ENCODE assay signal across 9 mouse cellular contexts in the genomic region with DNA sequence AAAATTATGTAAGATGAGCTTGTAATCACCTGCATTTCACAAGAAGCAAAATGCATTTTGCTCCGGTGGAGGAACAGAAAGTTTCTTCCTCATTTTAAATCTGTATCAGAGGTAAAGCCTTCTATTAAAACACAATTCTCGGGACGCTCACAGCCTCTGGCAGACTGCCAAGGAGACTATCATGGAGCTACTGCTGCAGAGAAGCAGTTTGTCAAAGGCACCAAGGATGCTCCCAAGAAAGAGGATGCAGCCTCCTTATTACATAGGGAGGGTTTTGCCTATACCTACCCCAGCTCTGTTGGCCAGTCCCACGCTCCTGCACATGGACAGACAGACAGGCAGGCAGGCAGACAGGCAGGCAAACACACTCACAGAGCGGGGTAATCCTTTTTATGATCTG. TPM values are rescaled to one million over a fixed set of nuclear protein-coding genes. Genes with fewer than 3 reads are reported as not detected.
DNase-seq lines count a peak whose midpoint lies in the region; ATAC-seq lines count a peak whose summit lies in the region.
"Had no signal": no experiment of that assay in that cellular context is flagged by ENCODE, and none has a peak within 500 bp of the region (broad histone marks: within the 10 kb centered on the region; RNA-seq: fewer than 3 reads in every experiment).

No protein-coding gene starts in this region.

- DNase-seq in hindbrain, embryonic 11.5 days (ENCODE audit: low spot score), result no peak
- DNase-seq in retina, postnatal 1 day, result peak; percentile 53
- no peak for DNase-seq in retina, embryonic 14.5 days (ENCODE audit: low spot score)
- peak; percentile 50 to 54 for DNase-seq in cerebellum, postnatal 36 days
- peak; percentile 63 to 76 for DNase-seq in right cerebral cortex, postnatal 10 days (ENCODE audit: low spot score in 2 of 2)
- no peak for DNase-seq in layer of hippocampus, adult 9-10 months (ENCODE audit: low spot score)

- H3K4me3 ChIP-seq in hindbrain, embryonic 12.5 days, result no peak overlapping the region
- no peak overlapping the region for H3K4me3 ChIP-seq in hindbrain, embryonic 11.5 days (ENCODE audit: low read depth, low read length)
- no peak overlapping the region for H3K4me3 ChIP-seq in intestine, embryonic 16.5 days (ENCODE audit: low read length)
- H3K4me3 ChIP-seq: erythroblast, embryonic 14.5 days had no signal

- WGBS in hindbrain, embryonic 12.5 days, result 44% methylated on average over 5 of the region's 5 CpGs
- WGBS in hindbrain, embryonic 11.5 days, result 72% methylated on average over 5 of the region's 5 CpGs
- WGBS in intestine, embryonic 16.5 days, result 13% methylated on average over 5 of the region's 5 CpGs

- H3K4me1 ChIP-seq in hindbrain, embryonic 12.5 days, result peaks cover 16% of the 10 kb centered on the region
- H3K4me1 ChIP-seq in hindbrain, embryonic 11.5 days (replicated peaks; ENCODE audit: control insufficient read depth, insufficient read depth, low read length), result no peaks in the 10 kb centered on the region
- peaks cover 3% of the 10 kb centered on the region; the same call in 1 of the 2 replicates for H3K4me1 ChIP-seq in intestine, embryonic 16.5 days (ENCODE audit: control insufficient read depth, insufficient read depth, low read length)

- no peaks in the 10 kb centered on the region for H3K9me3 ChIP-seq in hindbrain, embryonic 12.5 days (replicated peaks)
- H3K9me3 ChIP-seq in hindbrain, embryonic 11.5 days (ENCODE audit: control insufficient read depth, low read length), result no peaks in the 10 kb centered on the region
- H3K9me3 ChIP-seq in intestine, embryonic 16.5 days (ENCODE audit: control insufficient read depth, low read length), result no peaks in the 10 kb centered on the region

- no peak overlapping the region for H3K4me2 ChIP-seq in hindbrain, embryonic 12.5 days (replicated peaks)
- no peak overlapping the region for H3K4me2 ChIP-seq in hindbrain, embryonic 11.5 days (replicated peaks; ENCODE audit: low read depth, low read length)
- no peak overlapping the region for H3K4me2 ChIP-seq in intestine, embryonic 16.5 days (ENCODE audit: low read depth, low read length)

- no peaks in the 10 kb centered on the region for H3K36me3 ChIP-seq in hindbrain, embryonic 12.5 days
- no peaks in the 10 kb centered on the region for H3K36me3 ChIP-seq in hindbrain, embryonic 11.5 days (ENCODE audit: control insufficient read depth, insufficient read depth, low read length)
- no peaks in the 10 kb centered on the region for H3K36me3 ChIP-seq in intestine, embryonic 16.5 days (ENCODE audit: control insufficient read depth, insufficient read depth, low read length)

- no peak for ATAC-seq in hindbrain, embryonic 12.5 days (ENCODE audit: low FRiP score)
- ATAC-seq in hindbrain, embryonic 11.5 days (ENCODE audit: low FRiP score), result no peak
- no peak for ATAC-seq in intestine, embryonic 16.5 days

- H3K27me3 ChIP-seq in hindbrain, embryonic 12.5 days, result no peaks in the 10 kb centered on the region
- H3K27me3 ChIP-seq in hindbrain, embryonic 11.5 days (ENCODE audit: control insufficient read depth, insufficient read depth, low read length), result no peaks in the 10 kb centered on the region
- no peaks in the 10 kb centered on the region for H3K27me3 ChIP-seq in intestine, embryonic 16.5 days (replicated peaks; ENCODE audit: control insufficient read depth, insufficient read depth, low read length)

- H3K27ac ChIP-seq in hindbrain, embryonic 12.5 days, result peak overlapping the region; percentile 57; the same call in 1 of the 2 replicates
- no peak overlapping the region for H3K27ac ChIP-seq in hindbrain, embryonic 11.5 days (ENCODE audit: low read depth, low read length)
- H3K27ac ChIP-seq in intestine, embryonic 16.5 days (ENCODE audit: low read length), result no peak overlapping the region

- H3K9ac ChIP-seq in hindbrain, embryonic 12.5 days, result no peak overlapping the region
- H3K9ac ChIP-seq in hindbrain, embryonic 11.5 days (ENCODE audit: low read depth, low read length), result no peak overlapping the region
- H3K9ac ChIP-seq in intestine, embryonic 16.5 days (ENCODE audit: low read depth, low read length), result no peak overlapping the region

RNA-seq across cellular contexts. Expression of gene Klhl29, which starts 16.4 kb away (rescaled TPM):
- 4.2 and 4.4 TPM in 2 replicates for polyA plus RNA-seq in hindbrain, embryonic 12.5 days (2016; fragmentation: Nextera tagmentation; extraction: Ambion mirVana)
- 2.2 and 2.6 TPM in 2 replicates for polyA plus RNA-seq in hindbrain, embryonic 11.5 days (2014; fragmentation: Nextera tagmentation; extraction: Ambion mirVana)
- 0.37 and 0.51 TPM in 2 replicates for polyA plus RNA-seq in intestine, embryonic 16.5 days (2015; fragmentation: Nextera tagmentation; extraction: Ambion mirVana)
- polyA plus RNA-seq: erythroblast, embryonic 14.5 days had no signal

Comparison
In these comparisons a context has a peak if more than half of its experiments do, and no peak if none do; other contexts are left out.
1. DNase-seq: peak in retina, postnatal 1 day (single experiment), cerebellum, postnatal 36 days (2 of 2) and right cerebral cortex, postnatal 10 days (2 of 2); none in hindbrain, embryonic 11.5 days (single experiment), retina, embryonic 14.5 days (single experiment) and layer of hippocampus, adult 9-10 months (single experiment).